Mouse (Mus musculus) thymus, adult 2 months (tissue): ENCODE results near the gene Pigyl.

Experiments
- CTCF ChIP-seq: fragments of 200-500 bp; IDR thresholded peaks from 2 replicates; pipeline ENCODE4 v1.5.1; 2012; ENCODE audit warnings: mild to moderate bottlenecking, control low read depth, low read length, moderate library complexity, borderline replicate concordance; ENCODE audit not compliant: control insufficient read depth, poor library complexity, insufficient read depth; ENCODE audit errors: extremely low read depth
- POLR2A ChIP-seq: fragments of 200-500 bp; IDR thresholded peaks from 2 replicates; pipeline ENCODE4 v1.6.1; 2012; ENCODE audit warnings: mild to moderate bottlenecking, low read length, control low read depth, moderate library complexity; ENCODE audit not compliant: control insufficient read depth, poor library complexity, insufficient read depth; ENCODE audit errors: extremely low read depth

- TF ChIP-seq POLR2A (no peak), CTCF (no peak)
These were observed 13.3 kb upstream of the Pigyl start for GRCm38 (mm10) chr9:22143108-22144037.
